Mouse (Mus musculus) hematopoietic multipotent progenitor cell, adult 10-12 weeks (in vitro differentiated cells): ENCODE data around the gene Olfr1120. TPM values are rescaled to one million over a fixed set of nuclear protein-coding genes. Genes with fewer than 3 reads are reported as not detected.

Experiments
- polyA plus RNA-seq: library from polyadenylated mRNA; stranded (reverse); fragments of >175 nt; gene quantifications from 2 replicates; pipeline ENCODE4 v1.2.3, GENCODE M21; 2012; ENCODE audit warnings: low replicate concordance

Olfr1120 gene
- not detected in 2 replicates for polyA plus RNA-seq

GRCm38 (mm10) chr2:87354515-87354914 lies at the start of gene Olfr1120:
Gene Olfr1120 (plus strand): TSS chr2:87354815.

GRCm38 (mm10) chr2:87307281-87307680 lies 47.3 kb upstream of the Olfr1120 start, which contains the start of gene Olfr1118:
Gene Olfr1118 (plus strand): TSS chr2:87307581.

GRCm38 (mm10) chr2:87369595-87369994 lies 15.0 kb downstream of the Olfr1120 start, which contains the start of gene Olfr1121:
Gene Olfr1121 (plus strand): TSS chr2:87369895.

GRCm38 (mm10) chr2:87385549-87385948 lies 30.9 kb downstream of the Olfr1120 start, which contains the start of gene Olfr1122:
Gene Olfr1122 (plus strand): TSS chr2:87385849.

Other genes with a start within 250 kb of the Olfr1120 start
- gene Olfr259, start 240.2 kb upstream of the Olfr1120 start, polyA plus RNA-seq: not detected in 2 replicates
- gene Olfr1110, start 214.5 kb upstream of the Olfr1120 start, polyA plus RNA-seq: not detected in 2 replicates
- gene Olfr1111, start 202.2 kb upstream of the Olfr1120 start, polyA plus RNA-seq: not detected in 2 replicates
- gene Olfr1112, start 167.0 kb upstream of the Olfr1120 start, polyA plus RNA-seq: not detected in 2 replicates
- not detected in 2 replicates for gene Olfr1113, start 145.8 kb upstream of the Olfr1120 start, polyA plus RNA-seq
- not detected in 2 replicates for gene Olfr1115, start 106.8 kb upstream of the Olfr1120 start, polyA plus RNA-seq
- gene Olfr1116, start 87.3 kb upstream of the Olfr1120 start, polyA plus RNA-seq: not detected in 2 replicates
- gene Olfr1118, start 47.2 kb upstream of the Olfr1120 start, polyA plus RNA-seq: not detected in 2 replicates
- gene Olfr1121, start 15.1 kb downstream of the Olfr1120 start, polyA plus RNA-seq: not detected in 2 replicates
- 0.23 TPM in 1 of 2 replicates, not detected in the other for gene Olfr1122, start 31.0 kb downstream of the Olfr1120 start, polyA plus RNA-seq
- not detected in 2 replicates for gene Olfr1123, start 61.8 kb downstream of the Olfr1120 start, polyA plus RNA-seq
- gene Olfr1124, start 75.5 kb downstream of the Olfr1120 start, polyA plus RNA-seq: not detected in 2 replicates
- gene Olfr1126, start 99.1 kb downstream of the Olfr1120 start, polyA plus RNA-seq: not detected in 2 replicates
- gene Pramel7, start 142.3 kb downstream of the Olfr1120 start, polyA plus RNA-seq: not detected in 2 replicates
- not detected in 2 replicates for gene Pramel6, start 151.8 kb downstream of the Olfr1120 start, polyA plus RNA-seq
- gene Olfr153, start 177.0 kb downstream of the Olfr1120 start, polyA plus RNA-seq: not detected in 2 replicates
- not detected in 2 replicates for gene Olfr1128, start 190.7 kb downstream of the Olfr1120 start, polyA plus RNA-seq
- gene Olfr1129, start 219.1 kb downstream of the Olfr1120 start, polyA plus RNA-seq: not detected in 2 replicates